In the genomic region with DNA sequence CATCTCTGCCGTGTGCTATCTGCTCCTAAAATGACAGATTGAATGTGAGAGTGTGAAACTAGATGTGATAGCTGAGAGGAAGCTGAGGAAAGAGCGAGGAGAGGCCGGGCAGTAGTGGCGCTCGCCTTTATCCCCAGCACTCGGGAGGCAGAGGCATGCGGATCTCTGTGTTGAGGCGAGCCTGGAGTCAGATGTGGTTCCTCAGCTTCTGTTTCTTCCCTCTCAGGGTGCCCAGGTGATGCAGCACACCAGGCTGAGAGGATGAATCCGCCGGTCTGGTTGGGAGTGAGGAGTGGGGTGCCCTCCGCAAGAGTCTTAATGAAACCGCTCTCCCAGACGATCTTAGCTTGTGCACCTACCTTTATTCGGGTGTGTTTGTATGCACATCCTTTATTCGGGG, we compare ENCODE assay signal across 8 mouse cellular contexts. TPM values are rescaled to one million over a fixed set of nuclear protein-coding genes. Genes with fewer than 3 reads are reported as not detected.
DNase-seq lines count a peak whose midpoint lies in the region; ATAC-seq and TF ChIP-seq lines count a peak whose summit lies in the region.

No protein-coding gene starts in this region.

- no peaks in the 10 kb centered on the region for H3K36me3 ChIP-seq in heart, adult 2 months (ENCODE audit: control insufficient read depth, insufficient read depth, low read length)
- no peaks in the 10 kb centered on the region for H3K36me3 ChIP-seq in ES-E14 (ENCODE audit: control insufficient read depth, insufficient read depth, low read length, poor library complexity, severe bottlenecking)
- H3K36me3 ChIP-seq in hindbrain, embryonic 12.5 days: no peaks in the 10 kb centered on the region
- H3K36me3 ChIP-seq in midbrain, embryonic 10.5 days: no peaks in the 10 kb centered on the region

- no peaks in the 10 kb centered on the region for H3K27me3 ChIP-seq in heart, adult 2 months (ENCODE audit: control insufficient read depth, insufficient read depth, low read length)
- H3K27me3 ChIP-seq in hindbrain, embryonic 12.5 days: peaks cover 29% of the 10 kb centered on the region
- H3K27me3 ChIP-seq in midbrain, embryonic 10.5 days (ENCODE audit: low read depth, poor library complexity, severe bottlenecking): peaks cover 58% of the 10 kb centered on the region

- peak overlapping the region; percentile 30 for H3K4me3 ChIP-seq in heart, adult 2 months
- H3K4me3 ChIP-seq in ES-E14 (ENCODE audit: insufficient read depth in 1 of 2, low read depth in 1 of 2, low read length in 2 of 2, poor library complexity in 1 of 2, severe bottlenecking in 1 of 2): peak overlapping the region; percentile 15 to 49; a peak in 3 of 4 replicates
- peak overlapping the region; percentile 26; the same call in 1 of the 2 replicates for H3K4me3 ChIP-seq in hindbrain, embryonic 12.5 days
- peak overlapping the region; percentile 45 for H3K4me3 ChIP-seq in midbrain, embryonic 10.5 days

- intact Hi-C loops in heart, adult 2 months (cut with DNase I): loop anchor here (5.0 to 10.0 kb wide), 3 partner anchors 95 to 357 kb away; partner anchors contain the start of gene Nfe2l2
- intact Hi-C loops in heart, postnatal 10 days (cut with DNase I): loop anchor here (5.0 kb wide), 1 partner anchor 252 kb away; no protein-coding TSS in a partner anchor

- no peak for TF ChIP-seq POLR2A in heart, adult 2 months (IDR thresholded peaks at IDR 0.05; ENCODE audit: insufficient read depth, low read depth, low read length)

- H3K79me2 ChIP-seq in heart, adult 2 months (replicated peaks; ENCODE audit: control insufficient read depth, insufficient read depth, low read length): no peaks in the 10 kb centered on the region

- no peak for DNase-seq in heart, adult 2 months
- DNase-seq in heart, postnatal 10 days: no peak
- DNase-seq in ES-E14 (ENCODE audit: low read depth, low spot score): no peak
- no peak for DNase-seq in midbrain, embryonic 10.5 days (ENCODE audit: low spot score)
- DNase-seq in urinary bladder, postnatal 14 days (ENCODE audit: low spot score): no peak
- DNase-seq in cerebellum, postnatal 36 days: no peak

- 0 out of 2 replicates have a peak, but pooled peaks have one; percentile 0 for TF ChIP-seq EP300 in heart, adult 2 months (IDR thresholded peaks at IDR 0.05; ENCODE audit: insufficient read depth, low read depth, low read length)

- peak overlapping the region; percentile 10; the same call in 1 of the 2 replicates for H3K9ac ChIP-seq in heart, adult 2 months (ENCODE audit: low read depth, low read length)
- H3K9ac ChIP-seq in ES-E14 (ENCODE audit: insufficient read depth, low read depth, low read length, poor library complexity, severe bottlenecking): peak overlapping the region; percentile 60
- no peak overlapping the region for H3K9ac ChIP-seq in hindbrain, embryonic 12.5 days

- H3K4me1 ChIP-seq in heart, adult 2 months (ENCODE audit: control insufficient read depth, insufficient read depth, low read length): peaks cover 3% of the 10 kb centered on the region
- H3K4me1 ChIP-seq in ES-E14 (ENCODE audit: control insufficient read depth in 2 of 2, insufficient read depth in 2 of 2, low read length in 2 of 2, poor library complexity in 1 of 2): peaks cover 4 to 7% of the 10 kb centered on the region in 2 experiments
- peaks cover 11% of the 10 kb centered on the region for H3K4me1 ChIP-seq in hindbrain, embryonic 12.5 days
- peaks cover 24% of the 10 kb centered on the region for H3K4me1 ChIP-seq in midbrain, embryonic 10.5 days

- peak overlapping the region; percentile 49 for H3K4me2 ChIP-seq in hindbrain, embryonic 12.5 days (replicated peaks)

- H3K9me3 ChIP-seq in ES-E14 (ENCODE audit: control insufficient read depth, insufficient read depth, low read depth, low read length): no peaks in the 10 kb centered on the region
- no peaks in the 10 kb centered on the region for H3K9me3 ChIP-seq in hindbrain, embryonic 12.5 days (replicated peaks)
- H3K9me3 ChIP-seq in midbrain, embryonic 10.5 days (replicated peaks): no peaks in the 10 kb centered on the region

- no peak for ATAC-seq in hindbrain, embryonic 12.5 days (ENCODE audit: low FRiP score)
- ATAC-seq in cerebellum, adult (ENCODE audit: insufficient number of reproducible peaks, low FRiP score, low TSS enrichment): no peak

- in situ Hi-C loops in ES-E14 (cut with MboI; ENCODE audit: low sequenced_read_pairs in 2 of 2, unreplicated experiment in 2 of 2): loop anchor here (10.0 to 25.0 kb wide), 3 partner anchors 175 to 452 kb away; no protein-coding TSS in a partner anchor

- no peak for TF ChIP-seq CTCF in heart, adult 2 months (IDR thresholded peaks at IDR 0.05)

- 53% methylated on average over 15 of the region's 15 CpGs for WGBS in heart, adult 2 months
- WGBS in hindbrain, embryonic 12.5 days: 69% methylated on average over 15 of the region's 15 CpGs
- WGBS in midbrain, embryonic 10.5 days: 68% methylated on average over 15 of the region's 15 CpGs

- peak overlapping the region; percentile 47 for H3K27ac ChIP-seq in heart, adult 2 months
- no peak overlapping the region for H3K27ac ChIP-seq in ES-E14 (ENCODE audit: insufficient read depth, low read depth, low read length, poor library complexity, severe bottlenecking)
- H3K27ac ChIP-seq in hindbrain, embryonic 12.5 days: no peak overlapping the region
- H3K27ac ChIP-seq in midbrain, embryonic 10.5 days (replicated peaks): peak overlapping the region; percentile 64; the same call in 1 of the 2 replicates

TF ChIP-seq in ES-E14, 5 proteins besides CTCF, POLR2A, EP300 and RAD21:
- TF ChIP-seq CHD2 (IDR thresholded peaks at IDR 0.05; ENCODE audit: low read depth, low read length) (no peak), ZC3H11A (IDR thresholded peaks at IDR 0.05; ENCODE audit: borderline replicate concordance, low read depth, low read length) (no peak), ZNF384 (IDR thresholded peaks at IDR 0.05; ENCODE audit: low read depth, low read length) (no peak), HCFC1 (IDR thresholded peaks at IDR 0.05; ENCODE audit: borderline replicate concordance, insufficient read depth, low read length) (no peak), MAFK (IDR thresholded peaks at IDR 0.05; ENCODE audit: insufficient read depth, low read depth, low read length) (no peak)

RNA-seq across cellular contexts. Expression of gene Hnrnpa3, which starts 49.1 kb away (rescaled TPM):
- 100 to 1,000 TPM; 177 to 180 TPM for total RNA-seq in heart, adult 2 months (2021)
- 18.5 and 44.9 TPM in 2 replicates for polyA plus RNA-seq in heart, adult 2 months (2012; rRNA removed)
- 100 to 1,000 TPM; 336 to 360 TPM for total RNA-seq in heart, postnatal 10 days (2021)
- total RNA-seq in ES-E14 (2012; rRNA removed): 101 and 166 TPM in 2 replicates
- 352 and 360 TPM in 2 replicates for polyA plus RNA-seq in hindbrain, embryonic 12.5 days (2016; fragmentation: Nextera tagmentation; extraction: Ambion mirVana)
- 337 and 348 TPM in 2 replicates for polyA plus RNA-seq in midbrain, embryonic 10.5 days (2016; fragmentation: Nextera tagmentation; extraction: Ambion mirVana)

Comparison
In these comparisons a context has a peak if more than half of its experiments do, and no peak if none do; other contexts are left out.
1. H3K27ac ChIP-seq: peak in heart, adult 2 months (single experiment) and midbrain, embryonic 10.5 days (single experiment); none in ES-E14 (single experiment) and hindbrain, embryonic 12.5 days (single experiment).
2. Peak in every context shown above with its lines, with median percentiles within 50 percentile points of each other: H3K4me3 ChIP-seq.